Mouse (Mus musculus) liver, embryonic 11.5 days (tissue): Measurements from ENCODE around the gene Pum1. TPM values are rescaled to one million over a fixed set of nuclear protein-coding genes. Genes with fewer than 3 reads are reported as not detected.

ENCODE experiments used
- ATAC-seq: fragments of 200-750 bp; cut with Nextera tagmentation; replicated peaks from 2 replicates; pipeline ENCODE4 v1.8.0; 2017; ENCODE audit warnings: moderate number of reproducible peaks, mild to moderate bottlenecking, moderate TSS enrichment, moderate library complexity; ENCODE audit not compliant: low FRiP score
- DNase-seq: peaks from one replicate; pipeline ENCODE4 v3.0.0-alpha.2; 2017; ENCODE audit warnings: low spot score
- H3K27ac ChIP-seq: fragments of 300-500 bp; sonication (generic); 2 replicates; pipeline ENCODE4 v1.5.1; 2014; ENCODE audit warnings: mild to moderate bottlenecking, low read depth, low read length, control low read depth
- H3K27me3 ChIP-seq: fragments of 300-500 bp; sonication (generic); replicated peaks from 2 replicates; pipeline ENCODE4 v1.6.1; 2014; ENCODE audit warnings: low read length, mixed read lengths; ENCODE audit not compliant: control insufficient read depth, insufficient read depth
- H3K36me3 ChIP-seq: fragments of 300-500 bp; sonication (generic); 2 replicates; pipeline ENCODE4 v1.6.1; 2014; ENCODE audit warnings: mild to moderate bottlenecking, low read length, moderate library complexity, mixed read lengths; ENCODE audit not compliant: control insufficient read depth, insufficient read depth
- H3K4me1 ChIP-seq: fragments of 300-500 bp; sonication (generic); replicated peaks from 2 replicates; pipeline ENCODE4 v1.6.1; 2014; ENCODE audit warnings: low read length, mixed read lengths; ENCODE audit not compliant: control insufficient read depth, insufficient read depth
- H3K4me2 ChIP-seq: fragments of 300-500 bp; sonication (generic); 2 replicates; pipeline ENCODE4 v1.6.1; 2014; ENCODE audit warnings: mild to moderate bottlenecking, control low read depth, moderate library complexity
- H3K4me3 ChIP-seq: fragments of 300-500 bp; sonication (generic); 2 replicates; pipeline ENCODE4 v1.5.1; 2014; ENCODE audit warnings: low read depth, low read length, control low read depth
- H3K9ac ChIP-seq: fragments of 300-500 bp; sonication (generic); 2 replicates; pipeline ENCODE4 v1.6.1; 2014; ENCODE audit warnings: low read depth, low read length, control low read depth
- H3K9me3 ChIP-seq: fragments of 300-500 bp; sonication (generic); 2 replicates; pipeline ENCODE4 v1.6.1; 2016; ENCODE audit warnings: low read length, inconsistent platforms, mixed read lengths; ENCODE audit not compliant: control insufficient read depth
- WGBS: fragments of 180-500 bp; shearing (Covaris S2); extraction: QIAGEN DNeasy Blood & Tissue Kit; methylation state at CpG from one replicate; pipeline ENCODE4 v1.1.7; 2014; 5-methylcytosine and 5-hydroxymethylcytosine counted together
- polyA plus RNA-seq: library from polyadenylated mRNA; unstranded; fragments of >200 nt; fragmentation: Nextera tagmentation; extraction: Ambion mirVana; gene quantifications from 2 replicates; pipeline ENCODE4 v1.2.1, GENCODE M21; 2014

Pum1 gene
- polyA plus RNA-seq, 1 experiment from 2014 or later: 61.4 TPM

DNA sequence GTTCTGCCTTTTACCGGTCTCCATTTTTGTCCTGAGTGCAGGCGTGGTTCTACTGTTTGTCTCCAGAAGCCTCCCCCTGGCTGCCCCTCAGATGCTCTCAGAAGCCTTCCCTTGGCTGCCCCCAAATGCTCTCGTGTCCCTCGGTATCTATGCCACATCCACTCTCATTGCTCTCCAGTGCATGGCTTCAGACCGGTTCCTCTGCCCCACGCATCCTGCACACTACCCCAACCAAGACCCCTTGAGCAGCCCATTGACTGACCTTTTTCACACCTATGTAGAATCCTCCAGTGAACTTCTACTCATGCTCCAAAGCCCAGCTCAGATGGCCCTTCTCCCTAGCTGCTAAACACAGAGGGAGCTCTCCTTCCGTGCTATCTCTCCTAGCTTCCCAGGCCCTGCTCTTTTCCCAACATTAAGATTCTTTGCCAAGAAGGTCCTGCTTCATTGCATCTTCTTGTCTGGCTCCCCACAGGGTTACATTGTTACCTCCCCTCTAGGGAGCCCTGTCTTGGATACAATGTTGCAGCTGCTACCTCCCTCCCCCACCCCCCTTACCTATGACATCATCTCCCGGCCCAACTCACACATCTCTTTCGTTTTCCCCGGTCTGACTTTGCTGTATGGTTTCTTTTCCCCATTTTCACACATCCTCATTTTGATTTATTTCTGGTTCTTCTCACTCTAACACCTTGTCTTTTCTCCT lies 138.7 kb downstream of the Pum1 start:
- Histone ChIP-seq H3K4me1 (peaks cover 14% of the 10 kb centered on the region; the same call in 1 of the 2 replicates), H3K4me2 (no peak overlapping the region), H3K9ac (no peak overlapping the region), H3K4me3 (no peak overlapping the region), H3K36me3 (no peaks in the 10 kb centered on the region), H3K27me3 (no peaks in the 10 kb centered on the region), H3K27ac (no peak overlapping the region; the same call in 1 of the 2 replicates), H3K9me3 (no peaks in the 10 kb centered on the region)
- no peak for DNase-seq
- ATAC-seq: no peak
- 64% methylated on average over 10 of the region's 10 CpGs for WGBS

DNA sequence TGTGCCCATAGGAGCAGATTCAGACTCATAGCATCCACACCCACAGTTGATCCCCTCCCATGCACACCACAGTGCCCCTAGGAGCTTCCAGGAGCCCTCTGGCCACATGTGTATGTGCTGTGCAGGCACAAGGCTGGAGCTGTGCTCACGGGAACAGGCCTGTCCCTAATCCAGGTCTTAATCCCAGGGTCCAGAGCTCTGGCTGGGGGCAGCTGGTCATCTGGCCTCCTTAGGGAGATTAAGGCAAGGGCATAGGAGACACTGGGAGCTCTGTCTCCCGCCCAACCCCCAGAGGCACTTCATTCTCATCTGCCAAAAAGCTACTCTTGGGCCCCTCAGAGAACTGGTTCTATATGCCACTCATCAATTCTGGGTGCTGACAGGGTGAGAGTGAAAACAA lies 140.5 kb downstream of the Pum1 start:
- Histone ChIP-seq H3K4me1 (0 out of 2 replicates have a peak, but pooled peaks cover 6% of the 10 kb centered on the region), H3K4me2 (no peak overlapping the region), H3K27ac (no peak overlapping the region), H3K27me3 (no peaks in the 10 kb centered on the region), H3K9me3 (no peaks in the 10 kb centered on the region), H3K4me3 (no peak overlapping the region), H3K9ac (no peak overlapping the region), H3K36me3 (no peaks in the 10 kb centered on the region)
- DNase-seq: no peak
- WGBS: 65% methylated on average over 2 of the region's 2 CpGs
- no peak for ATAC-seq

- DNase-seq (no peak), ATAC-seq (no peak)
- H3K9me3 ChIP-seq: no peaks in the 10 kb centered on the region
- 0 out of 2 replicates have a peak, but pooled peaks cover 2% of the 10 kb centered on the region for H3K4me1 ChIP-seq
- 53% methylated on average over 2 of the region's 2 CpGs for WGBS
- no peak overlapping the region for H3K4me3 ChIP-seq
- no peak overlapping the region for H3K27ac ChIP-seq
- no peak overlapping the region for H3K9ac ChIP-seq
- no peaks in the 10 kb centered on the region for H3K27me3 ChIP-seq
- no peaks in the 10 kb centered on the region for H3K36me3 ChIP-seq
- H3K4me2 ChIP-seq: no peak overlapping the region
These were observed 141.2 kb downstream of the Pum1 start for GRCm38 (mm10) chr4:130804292-130804691.

DNA sequence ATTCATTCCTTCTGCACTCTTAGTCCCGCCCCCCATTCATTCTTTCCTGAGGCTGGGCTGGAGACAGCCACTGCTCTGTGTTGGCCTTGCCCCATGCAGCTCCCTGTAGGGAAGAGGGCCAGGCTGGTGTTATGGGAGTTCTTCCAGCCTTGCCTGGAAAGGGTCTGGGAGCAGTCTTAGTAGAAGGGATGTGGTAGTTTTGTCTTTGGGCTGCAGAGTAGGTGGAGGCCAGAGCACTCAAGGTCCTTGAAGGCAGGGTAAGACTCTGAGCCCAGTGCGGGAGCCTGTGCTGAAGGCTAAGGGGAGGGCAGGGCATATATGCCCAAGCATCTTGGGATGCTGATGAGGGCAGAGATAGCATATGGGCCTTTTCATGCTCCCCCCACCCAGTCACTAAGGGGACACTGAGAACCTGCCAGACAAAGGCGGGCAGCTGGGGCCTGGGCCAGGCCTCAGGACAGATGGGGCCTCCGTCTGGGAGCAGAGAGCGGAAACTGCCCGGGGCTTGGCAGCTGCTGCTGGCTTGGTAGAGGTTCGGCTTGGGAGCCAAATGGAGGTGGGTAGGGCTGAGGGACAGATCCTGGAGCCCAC lies 141.7 kb downstream of the Pum1 start:
- no peak overlapping the region for H3K9ac ChIP-seq
- 82% methylated on average over 7 of the region's 7 CpGs for WGBS

DNA sequence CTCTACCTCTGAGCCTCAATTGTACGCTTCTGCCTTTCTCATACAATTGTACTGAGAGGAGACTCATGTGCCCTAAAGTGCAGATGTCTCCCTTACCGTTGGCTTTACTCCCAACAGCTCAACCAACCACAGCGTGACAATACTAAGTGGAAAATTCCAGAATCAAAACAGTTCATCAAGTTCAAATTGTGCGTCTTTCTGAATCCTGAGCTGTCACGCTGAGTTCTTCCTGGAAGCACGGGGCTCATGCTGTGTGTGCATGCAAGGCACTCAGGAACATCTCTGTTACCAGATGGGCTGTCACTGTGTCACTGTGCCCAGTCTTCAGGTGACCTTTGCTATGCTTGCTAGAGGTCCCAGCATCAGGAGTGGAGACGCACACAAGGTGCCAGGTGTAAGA lies 142.6 kb downstream of the Pum1 start:
- no peaks in the 10 kb centered on the region for H3K9me3 ChIP-seq
- H3K36me3 ChIP-seq: no peaks in the 10 kb centered on the region
- H3K9ac ChIP-seq: no peak overlapping the region
- WGBS: 89% methylated on average over 7 of the region's 7 CpGs
- H3K27me3 ChIP-seq: no peaks in the 10 kb centered on the region
- H3K4me1 ChIP-seq: no peaks in the 10 kb centered on the region
- ATAC-seq (no peak), DNase-seq (no peak)
- no peak overlapping the region for H3K27ac ChIP-seq
- H3K4me2 ChIP-seq: no peak overlapping the region
- H3K4me3 ChIP-seq: no peak overlapping the region

More for the DNA sequence above, 141.7 kb downstream of the Pum1 start:
- Histone ChIP-seq H3K9me3 (no peaks in the 10 kb centered on the region), H3K4me2 (no peak overlapping the region), H3K4me3 (no peak overlapping the region), H3K27me3 (no peaks in the 10 kb centered on the region), H3K4me1 (no peaks in the 10 kb centered on the region), H3K36me3 (no peaks in the 10 kb centered on the region), H3K27ac (no peak overlapping the region)
- ATAC-seq: no peak
- no peak for DNase-seq

- Histone ChIP-seq H3K4me2 (no peak overlapping the region), H3K4me3 (no peak overlapping the region), H3K36me3 (no peaks in the 10 kb centered on the region), H3K27me3 (no peaks in the 10 kb centered on the region), H3K9ac (no peak overlapping the region), H3K4me1 (0 out of 2 replicates have a peak, but pooled peaks cover 3% of the 10 kb centered on the region), H3K9me3 (no peaks in the 10 kb centered on the region), H3K27ac (no peak overlapping the region)
- no peak for DNase-seq
- 85% methylated on average over 9 of the region's 9 CpGs for WGBS
- ATAC-seq: no peak
These were observed 143.6 kb downstream of the Pum1 start for GRCm38 (mm10) chr4:130806746-130807145.

GRCm38 (mm10) chr4:130809784-130810183 lies 146.7 kb downstream of the Pum1 start:
- Histone ChIP-seq H3K9ac (no peak overlapping the region), H3K4me2 (no peak overlapping the region), H3K4me1 (0 out of 2 replicates have a peak, but pooled peaks cover 3% of the 10 kb centered on the region), H3K9me3 (no peaks in the 10 kb centered on the region), H3K27me3 (no peaks in the 10 kb centered on the region), H3K27ac (no peak overlapping the region), H3K4me3 (no peak overlapping the region), H3K36me3 (no peaks in the 10 kb centered on the region)
- no peak for ATAC-seq
- DNase-seq: no peak
- WGBS: 75% methylated on average over 5 of the region's 5 CpGs

- WGBS: 42% methylated on average over 3 of the region's 3 CpGs
- Histone ChIP-seq H3K27ac (no peak overlapping the region), H3K27me3 (no peaks in the 10 kb centered on the region), H3K4me1 (0 out of 2 replicates have a peak, but pooled peaks cover 3% of the 10 kb centered on the region), H3K4me2 (no peak overlapping the region), H3K4me3 (no peak overlapping the region), H3K9ac (no peak overlapping the region), H3K36me3 (no peaks in the 10 kb centered on the region), H3K9me3 (no peaks in the 10 kb centered on the region)
- DNase-seq (no peak), ATAC-seq (no peak)
These were observed 147.7 kb downstream of the Pum1 start for GRCm38 (mm10) chr4:130810845-130811244.

- H3K4me3 ChIP-seq: no peak overlapping the region
- H3K27me3 ChIP-seq: no peaks in the 10 kb centered on the region
- H3K4me2 ChIP-seq: no peak overlapping the region
- no peak overlapping the region for H3K9ac ChIP-seq
- 0 out of 2 replicates have a peak, but pooled peaks cover 3% of the 10 kb centered on the region for H3K4me1 ChIP-seq
- DNase-seq (no peak), ATAC-seq (no peak)
- no peak overlapping the region for H3K27ac ChIP-seq
- WGBS: 63% methylated on average over 7 of the region's 7 CpGs
- no peaks in the 10 kb centered on the region for H3K9me3 ChIP-seq
- H3K36me3 ChIP-seq: no peaks in the 10 kb centered on the region
These were observed 148.3 kb downstream of the Pum1 start for GRCm38 (mm10) chr4:130811385-130811784.
